Mouse (Mus musculus): Measurements from ENCODE around the gene Ppme1.

The Ppme1 gene

DNA sequence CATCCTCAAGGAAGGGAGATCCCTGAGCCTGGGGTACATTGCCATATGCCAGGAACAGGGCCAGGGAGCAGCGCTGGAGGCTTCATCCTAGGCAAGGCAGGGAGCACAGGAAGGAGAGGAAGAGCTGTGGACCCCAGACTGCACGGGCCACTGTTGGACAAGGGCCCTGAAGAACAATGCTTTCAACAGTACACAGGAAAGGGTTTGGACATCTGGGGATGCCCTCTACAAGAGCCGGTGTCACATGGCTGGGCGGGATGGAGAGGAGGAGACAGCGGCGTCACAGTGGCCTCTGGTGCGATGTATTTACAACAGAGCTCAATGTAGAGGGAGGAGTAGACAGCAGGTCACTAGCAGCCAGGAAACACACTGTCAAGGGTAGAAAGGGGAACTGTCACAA is 44.6 kb downstream of the Ppme1 start:
- DNase-seq (ENCODE audit: low spot score) = no peak

DNA sequence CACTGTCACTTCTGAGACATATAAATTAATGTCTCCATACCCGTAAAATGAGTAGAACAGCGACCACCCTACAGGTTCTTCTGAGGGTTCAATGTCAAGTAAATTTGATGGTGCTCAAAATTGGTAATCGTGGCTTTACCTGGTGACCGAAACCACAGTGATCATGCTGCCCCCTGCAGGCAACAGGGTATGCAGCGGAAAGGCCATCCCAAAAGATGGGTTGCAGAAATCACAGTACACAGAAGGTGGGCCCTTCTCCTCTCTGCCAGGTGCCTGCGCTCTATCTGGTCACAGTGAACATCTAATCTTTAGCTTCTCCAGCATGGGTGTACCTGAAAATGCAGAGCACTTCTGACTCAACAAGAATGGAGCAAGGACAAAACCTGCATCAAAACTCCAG is 46.6 kb downstream of the Ppme1 start:
- DNase-seq (ENCODE audit: low spot score) = no peak

DNA sequence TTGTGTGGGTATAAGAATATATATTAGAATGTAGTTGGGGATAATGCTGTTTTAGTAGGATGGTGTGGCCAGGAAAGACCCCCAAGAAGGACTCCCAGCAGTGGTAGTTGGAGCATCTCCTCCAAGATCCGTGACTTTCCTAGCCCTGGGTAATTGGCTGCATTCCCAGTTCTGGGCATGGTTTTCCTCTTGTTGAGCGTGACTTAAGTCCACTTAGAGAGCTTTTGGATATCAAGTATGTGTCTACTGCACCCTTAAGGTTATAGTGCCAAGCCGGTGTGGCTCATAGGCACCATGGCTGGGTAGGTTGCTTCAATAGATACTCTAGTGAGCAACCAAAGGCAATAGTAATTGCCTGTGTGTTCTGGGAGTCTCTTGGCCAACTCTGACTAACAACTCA is 48.4 kb downstream of the Ppme1 start:
- no peak for DNase-seq (ENCODE audit: low spot score)

DNA sequence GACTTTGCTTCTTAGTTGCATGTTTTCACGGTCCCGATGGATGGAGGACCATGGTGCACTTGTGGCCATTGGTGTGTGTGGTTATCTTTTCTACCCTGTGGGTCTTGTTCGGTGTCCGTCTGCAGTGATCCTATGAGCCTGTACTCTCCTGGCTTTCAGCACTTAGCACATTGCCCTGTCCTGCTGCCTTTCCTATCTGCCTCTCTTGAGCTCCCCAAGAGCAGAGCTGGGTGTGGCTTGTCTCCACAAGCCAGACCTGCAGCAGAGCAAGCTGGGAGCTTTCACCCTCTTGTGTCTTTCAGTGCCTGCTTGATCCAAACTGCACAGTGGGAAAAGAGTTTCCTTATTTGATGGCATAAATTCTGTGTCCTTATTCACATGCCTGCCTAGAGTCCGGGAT is 54.6 kb downstream of the Ppme1 start:
- no peak for DNase-seq (ENCODE audit: low spot score)

DNA sequence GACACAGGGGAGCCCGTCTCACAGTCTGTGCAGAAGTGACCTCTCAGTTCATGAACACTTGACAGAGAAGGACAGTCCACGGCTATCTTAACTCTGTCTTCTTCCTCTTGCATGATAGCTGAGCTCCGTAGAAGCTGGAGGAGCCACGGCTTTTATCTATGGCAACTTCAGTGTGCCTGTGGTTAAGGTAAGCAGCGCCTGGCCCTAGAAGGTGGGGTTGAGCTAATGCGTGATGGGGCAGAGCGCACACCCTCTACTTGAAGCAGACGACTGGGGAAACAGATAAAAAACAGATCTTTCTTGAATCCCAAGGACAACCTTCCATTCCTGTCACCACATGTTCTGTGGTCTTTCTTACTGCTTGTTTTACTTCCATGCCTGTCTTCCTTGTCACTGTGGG is 55.2 kb downstream of the Ppme1 start:
- no peak for DNase-seq (ENCODE audit: low spot score)

DNA sequence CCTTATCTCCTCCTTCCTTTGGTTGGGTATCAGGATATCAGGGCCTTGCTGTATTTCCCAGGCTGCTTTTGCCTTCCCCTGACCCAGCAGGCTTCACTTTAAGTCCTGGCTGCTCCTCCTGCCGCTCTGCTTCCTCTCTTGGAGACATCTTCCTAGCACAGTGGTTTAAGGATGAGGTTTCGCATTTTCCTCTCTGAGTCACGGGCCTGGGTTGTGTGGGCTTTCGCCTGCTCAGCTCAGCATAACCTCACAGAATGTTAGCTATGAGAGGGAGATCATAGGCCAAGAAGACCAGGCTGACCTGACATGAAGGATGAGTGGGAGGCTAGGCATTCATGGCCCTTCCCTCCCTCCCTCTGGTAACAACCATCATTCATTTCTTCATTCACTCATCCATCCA is 59.4 kb downstream of the Ppme1 start:
- DNase-seq (ENCODE audit: low spot score) = no peak

DNA sequence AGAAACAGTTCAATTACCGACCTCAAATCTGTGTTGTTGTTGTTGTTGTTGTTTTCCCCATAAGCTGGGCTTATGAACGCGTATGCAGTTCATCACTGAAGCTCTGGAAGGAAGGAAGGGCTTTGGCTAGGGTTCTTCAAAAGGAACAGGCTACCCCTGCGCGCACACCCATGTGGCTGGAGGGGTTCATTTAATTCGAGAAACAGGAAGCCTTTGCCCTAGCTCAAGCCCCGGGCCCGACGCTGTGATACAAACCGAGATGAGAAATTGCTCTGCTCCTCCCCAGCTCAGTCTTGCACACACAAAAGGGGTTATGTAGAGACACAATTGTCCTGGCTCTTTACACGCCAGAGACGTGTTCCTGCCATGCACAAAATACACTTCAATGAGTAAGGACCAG is 61.8 kb downstream of the Ppme1 start:
- no peak for DNase-seq (ENCODE audit: low spot score)

DNA sequence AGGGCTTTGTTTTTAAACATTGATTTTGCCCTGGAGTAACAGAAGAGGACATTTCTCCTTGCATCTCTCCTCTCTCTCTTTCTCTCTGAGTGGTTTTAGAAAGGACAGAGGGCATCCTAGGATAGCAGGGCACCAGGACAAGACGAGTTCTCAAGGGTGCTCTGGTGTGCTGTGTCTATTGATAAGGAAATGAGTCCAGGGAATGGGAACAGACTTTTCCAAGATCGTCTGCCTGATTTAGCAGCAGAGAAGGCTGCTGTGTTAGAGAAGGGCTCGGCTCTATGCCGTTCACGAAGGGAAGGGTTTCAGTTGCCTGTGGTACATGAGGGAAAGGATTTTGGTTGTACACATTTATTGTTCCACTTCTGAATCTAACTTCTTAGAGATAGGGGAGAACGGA is 62.4 kb downstream of the Ppme1 start:
- DNase-seq (ENCODE audit: low spot score) = no peak

DNA sequence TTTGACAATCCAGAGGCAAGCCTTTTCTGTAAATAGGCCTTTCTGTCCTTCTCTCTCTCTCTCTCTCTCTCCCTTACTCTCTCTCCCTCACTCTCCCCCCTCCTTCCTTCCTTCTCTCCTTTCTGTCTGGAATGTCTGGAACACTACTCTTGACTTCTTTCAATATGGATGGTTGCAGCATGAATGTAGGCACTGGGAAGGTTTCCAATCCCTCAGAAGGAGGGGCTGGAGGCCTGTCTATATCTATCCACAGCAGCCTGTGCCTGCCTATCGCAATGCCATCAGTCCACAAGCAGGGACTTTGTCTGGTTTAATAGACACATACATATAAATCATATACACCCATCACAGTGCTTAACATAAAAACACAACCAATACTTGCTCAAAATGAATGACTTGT is 62.9 kb downstream of the Ppme1 start:
- no peak for DNase-seq (ENCODE audit: low spot score)

DNA sequence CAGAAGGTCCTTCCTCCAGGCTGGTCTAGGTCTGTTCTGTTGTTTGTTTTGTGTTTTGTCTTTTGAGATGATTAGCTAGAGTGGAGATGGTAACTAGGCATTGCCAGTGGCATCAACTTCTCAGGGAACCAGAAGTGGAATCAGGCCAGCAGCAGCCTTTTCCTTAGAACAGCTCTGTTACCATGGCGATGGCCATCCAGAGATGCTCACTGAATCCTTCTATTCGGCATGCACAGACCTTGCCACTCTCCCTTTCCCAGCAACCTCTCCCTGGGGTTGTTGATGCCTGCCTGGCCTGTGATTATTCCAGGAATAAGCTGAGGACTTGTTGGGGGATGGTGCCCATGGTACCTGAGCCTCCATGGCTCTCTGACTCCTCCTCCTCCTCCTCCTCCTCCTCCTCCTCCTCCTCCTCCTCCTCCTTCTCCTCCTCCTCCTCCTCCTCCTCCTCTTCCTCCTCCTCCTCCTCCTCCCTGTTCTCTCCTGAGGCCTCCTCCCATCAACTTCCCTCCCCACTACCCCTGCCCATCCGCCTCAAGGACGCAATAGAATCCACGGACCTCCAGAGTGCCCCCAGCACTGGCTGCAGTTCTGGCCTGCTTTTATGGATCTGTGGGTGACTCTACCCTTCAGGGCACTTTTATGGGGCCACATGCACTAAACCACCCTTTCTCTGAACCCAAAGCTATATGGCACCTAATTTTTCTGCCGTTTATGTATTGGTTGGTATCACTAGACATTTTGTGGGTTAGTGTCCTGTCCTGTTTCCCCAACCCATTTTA is 64.0 kb downstream of the Ppme1 start:
- DNase-seq (ENCODE audit: low spot score) = no peak

DNA sequence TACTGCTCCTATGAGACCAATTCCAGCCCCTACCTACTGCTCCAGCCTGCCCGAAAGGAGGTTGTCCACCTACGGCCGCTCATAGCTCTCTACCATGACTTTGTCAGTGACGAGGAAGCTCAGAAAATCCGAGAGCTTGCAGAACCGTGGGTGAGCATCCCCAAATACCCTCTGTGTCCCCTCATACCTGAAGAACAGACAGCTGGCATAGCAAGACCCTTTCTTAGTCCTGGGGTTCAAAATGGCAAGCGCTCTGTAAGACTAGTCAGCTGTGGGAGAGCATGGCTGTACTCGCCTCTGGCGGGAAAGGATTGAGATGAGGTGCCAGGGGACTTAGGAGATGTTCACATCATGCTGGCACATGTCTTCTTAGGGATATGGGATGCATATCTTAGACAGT is 66.2 kb downstream of the Ppme1 start:
- no peak for DNase-seq (ENCODE audit: low spot score)

DNA sequence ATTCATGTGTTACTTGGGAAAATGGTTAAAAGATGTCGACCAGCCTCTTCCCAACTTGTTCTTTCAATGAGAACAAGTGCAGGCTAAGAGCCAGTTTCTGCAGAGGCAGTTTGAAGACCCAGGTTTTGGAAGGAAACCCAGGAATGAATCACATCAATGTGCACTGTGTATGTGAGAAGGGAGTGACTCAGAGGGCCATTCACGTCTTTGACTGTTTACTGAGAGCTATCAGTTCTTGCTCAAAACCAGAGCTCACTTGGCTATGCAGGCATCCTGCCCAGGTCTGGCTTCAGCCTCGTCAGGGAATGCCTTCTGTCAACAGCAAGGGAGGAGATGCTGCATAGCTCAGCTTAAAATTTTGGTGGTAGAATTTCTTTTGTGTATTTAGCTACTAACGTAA is 69.8 kb downstream of the Ppme1 start:
- DNase-seq (ENCODE audit: low spot score) = no peak

DNA sequence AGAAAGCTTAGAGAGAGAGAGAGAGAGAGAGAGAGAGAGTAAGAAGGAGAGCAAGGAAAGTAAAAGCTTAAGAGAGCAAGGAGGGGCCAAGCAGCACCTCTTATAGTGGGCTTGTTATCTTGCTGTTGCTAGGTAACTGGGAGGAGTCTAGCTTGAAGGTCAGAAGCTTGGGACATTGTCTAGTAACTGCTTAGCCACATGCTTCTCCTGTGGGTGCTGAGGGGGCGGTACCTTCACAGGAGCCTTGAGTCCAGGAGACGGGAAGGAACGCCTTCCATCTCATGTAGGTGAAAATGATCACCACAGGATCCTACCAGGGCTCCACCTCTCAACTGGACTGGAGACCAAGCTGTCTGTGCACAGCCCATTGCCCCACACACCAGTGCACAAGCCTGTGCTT is 70.7 kb downstream of the Ppme1 start:
- DNase-seq (ENCODE audit: low spot score) = no peak

DNA sequence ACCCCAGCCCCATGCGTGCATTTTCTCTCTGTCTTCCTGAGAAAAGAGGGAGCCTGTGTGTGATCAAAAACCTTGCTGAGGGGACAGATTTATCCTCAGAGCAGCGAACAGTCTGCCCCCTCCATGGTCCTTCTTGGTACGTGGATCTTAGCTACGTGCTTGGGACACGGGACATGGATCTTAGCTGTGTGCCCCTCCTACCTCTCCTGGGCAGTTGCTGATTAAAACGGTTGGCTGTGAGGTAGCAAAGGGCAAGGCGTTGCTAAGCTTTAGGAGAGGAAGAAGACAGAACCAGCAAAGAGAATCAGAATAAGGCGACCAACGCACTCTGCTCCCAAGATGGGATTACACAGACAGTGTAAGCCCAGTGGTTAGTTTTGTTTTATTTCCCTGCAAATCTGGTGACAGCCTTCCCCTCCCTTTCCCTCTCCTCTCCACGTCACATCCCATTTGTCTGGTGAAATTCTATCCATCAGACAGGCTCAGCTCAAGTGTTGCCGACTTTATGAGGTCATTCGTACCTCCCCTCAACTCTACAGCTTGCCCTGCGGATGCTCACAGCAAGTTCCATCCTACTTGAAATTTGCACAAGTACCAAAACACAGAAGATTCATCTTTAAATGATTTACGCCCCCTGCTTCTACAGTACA is 73.1 kb downstream of the Ppme1 start:
- no peak for DNase-seq (ENCODE audit: low spot score)

DNA sequence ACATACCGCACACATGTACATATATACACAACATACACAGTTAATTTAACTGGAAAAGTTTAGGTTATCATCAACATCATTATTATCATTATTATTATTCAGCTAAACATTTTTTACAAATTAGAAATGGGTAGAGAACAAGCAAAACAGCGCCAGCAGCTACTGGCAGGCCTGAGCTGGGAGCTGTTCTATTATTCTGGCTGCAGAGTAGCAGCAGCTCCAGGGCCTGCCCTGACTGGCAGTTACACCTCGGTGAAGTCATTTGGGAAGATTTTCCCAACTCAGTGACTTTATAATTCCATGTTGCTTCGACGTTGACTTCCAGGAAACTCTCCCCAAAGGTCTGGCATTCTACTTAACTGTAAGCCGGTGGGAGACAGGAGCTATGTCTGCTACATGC is 75.4 kb downstream of the Ppme1 start:
- no peak for DNase-seq (ENCODE audit: low spot score)

DNA sequence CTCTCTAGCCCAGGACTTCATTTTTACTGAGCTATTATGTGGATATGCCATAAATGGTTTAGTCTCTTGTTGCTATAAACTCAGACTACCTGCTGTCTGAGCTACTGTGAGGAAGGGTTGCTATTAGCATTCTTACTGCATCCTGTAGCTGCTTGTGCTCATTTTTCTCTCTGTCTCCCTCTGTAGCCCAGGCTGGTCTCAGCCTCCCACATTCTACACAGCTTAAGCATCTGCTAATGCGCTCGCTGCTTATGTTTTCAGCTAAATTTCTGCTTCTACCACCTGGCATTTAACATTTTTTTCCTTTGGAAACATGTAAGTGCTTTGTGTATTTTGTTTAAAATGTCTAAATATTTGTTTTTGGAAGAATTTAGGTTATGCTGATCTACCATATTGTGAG is 76.4 kb downstream of the Ppme1 start:
- no peak for DNase-seq (ENCODE audit: low spot score)

DNA sequence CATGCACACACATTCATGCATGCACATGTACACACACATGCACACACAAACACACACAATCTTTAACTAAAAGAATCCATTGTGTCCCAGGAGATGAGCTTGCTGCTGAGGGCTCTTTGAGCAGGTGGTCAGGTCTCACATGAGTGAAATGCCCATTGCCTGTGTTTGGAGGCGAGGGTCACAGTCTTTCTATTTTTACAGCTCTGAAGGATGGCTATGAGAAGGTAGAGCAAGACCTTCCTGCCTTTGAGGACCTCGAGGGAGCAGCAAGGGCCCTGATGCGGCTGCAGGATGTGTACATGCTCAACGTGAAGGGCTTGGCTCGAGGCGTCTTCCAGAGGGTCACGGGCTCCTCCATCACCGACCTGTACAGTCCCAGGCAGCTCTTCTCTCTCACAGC is 78.6 kb downstream of the Ppme1 start:
- DNase-seq (ENCODE audit: low spot score) = no peak

DNA sequence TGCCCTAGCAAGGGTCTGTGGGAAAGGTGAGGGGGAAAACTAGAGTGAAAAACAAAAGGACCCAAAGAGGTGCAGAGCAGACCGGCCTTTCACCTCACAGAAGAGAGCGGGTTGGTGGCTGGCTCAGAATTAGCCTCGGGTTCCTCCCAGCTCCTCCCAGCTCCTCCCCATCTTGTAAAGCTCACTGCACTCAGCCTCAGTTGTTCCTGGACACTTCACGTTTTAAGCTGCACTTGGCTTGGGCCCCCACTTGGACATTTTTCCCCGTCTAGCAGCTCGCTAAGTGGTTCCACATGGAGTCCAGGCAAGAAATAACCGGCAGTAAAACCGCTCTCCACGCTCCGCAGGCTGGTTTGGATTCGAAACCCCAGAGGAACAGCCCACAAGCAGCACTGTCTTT is 83.5 kb downstream of the Ppme1 start:
- no peak for DNase-seq (ENCODE audit: low spot score)

DNA sequence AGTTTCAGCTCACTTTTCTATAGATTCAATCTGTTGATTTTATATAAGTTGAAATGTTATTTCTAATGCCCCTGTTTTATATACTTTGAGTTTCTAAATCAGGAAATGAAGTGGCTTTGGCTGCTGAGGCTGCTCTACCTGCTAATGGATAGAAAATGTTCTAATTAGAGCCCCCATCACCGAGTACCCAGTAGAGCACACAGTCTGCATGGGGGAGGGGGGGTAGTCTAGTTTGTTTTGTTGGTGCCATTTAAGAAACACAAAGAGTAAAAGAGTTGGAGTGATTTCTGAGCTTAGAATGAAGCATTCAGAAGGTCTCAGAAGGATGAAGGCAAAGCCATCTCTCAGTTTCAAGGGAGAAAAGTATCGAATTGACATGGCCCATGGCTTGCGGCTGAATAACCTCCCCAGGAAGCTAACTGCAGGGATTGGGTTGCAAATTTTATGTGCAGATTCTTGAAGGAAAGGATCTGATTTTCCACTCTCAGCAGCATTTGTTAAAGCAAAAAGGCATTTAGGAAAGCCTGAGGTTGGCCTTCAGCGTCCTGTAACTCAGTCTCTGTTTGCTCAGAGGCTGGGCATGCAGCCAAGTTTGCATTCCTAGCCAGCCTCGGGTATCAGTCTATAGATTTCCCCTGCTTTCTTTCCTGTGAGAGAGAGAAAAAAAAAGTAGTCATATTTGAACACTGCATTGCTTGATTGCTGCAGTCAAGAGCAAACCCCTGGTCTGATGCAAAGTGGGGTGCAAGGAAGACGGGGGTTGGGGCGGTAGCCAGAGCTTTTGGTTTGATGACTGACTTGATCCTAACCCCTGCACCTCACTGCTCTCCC is 84.1 kb downstream of the Ppme1 start:
- no peak for DNase-seq (ENCODE audit: low spot score)

DNA sequence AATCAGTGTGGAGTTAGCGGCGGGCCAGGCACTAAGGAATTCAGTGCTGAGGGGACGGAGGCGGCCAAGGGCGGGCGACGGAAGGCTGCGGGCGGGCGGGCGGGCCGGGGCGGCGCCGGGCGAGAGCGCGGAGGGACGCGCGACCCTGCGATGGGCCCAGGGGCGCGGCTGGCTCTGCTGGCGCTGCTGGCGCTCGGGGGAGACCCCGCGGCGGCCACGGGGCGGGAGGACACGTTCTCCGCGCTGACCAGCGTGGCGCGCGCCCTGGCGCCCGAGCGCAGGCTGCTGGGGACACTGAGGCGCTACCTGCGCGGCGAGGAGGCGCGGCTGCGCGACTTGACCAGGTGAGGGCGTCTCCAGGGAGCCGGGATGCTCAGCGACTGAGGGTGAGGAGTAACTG is 86.7 kb downstream of the Ppme1 start, which contains the start of gene P4ha3:
TSS of gene P4ha3 (plus strand) at position 138 of the 400 bp plus-strand sequence.
- no peak for DNase-seq (ENCODE audit: low spot score)

DNA sequence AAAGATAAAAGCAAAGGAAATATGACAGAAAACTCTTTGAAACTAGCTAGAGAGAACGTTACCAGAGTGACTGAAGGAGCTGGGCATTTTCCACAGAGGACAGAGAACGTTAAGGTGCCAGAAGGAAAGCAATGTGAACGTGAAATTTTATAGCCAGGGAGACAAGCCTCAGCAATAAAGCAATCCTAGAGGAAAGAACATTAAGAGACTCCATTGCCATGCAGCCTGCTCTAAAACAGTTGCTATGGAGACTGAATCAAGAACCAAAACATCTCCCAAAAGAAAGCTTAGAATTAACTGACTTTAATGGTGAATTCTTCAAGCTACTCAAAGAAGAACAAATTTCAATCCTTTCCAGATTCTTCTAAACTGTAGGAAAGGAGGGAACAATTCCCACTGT is 88.8 kb downstream of the Ppme1 start:
- DNase-seq (ENCODE audit: low spot score) = no peak

DNA sequence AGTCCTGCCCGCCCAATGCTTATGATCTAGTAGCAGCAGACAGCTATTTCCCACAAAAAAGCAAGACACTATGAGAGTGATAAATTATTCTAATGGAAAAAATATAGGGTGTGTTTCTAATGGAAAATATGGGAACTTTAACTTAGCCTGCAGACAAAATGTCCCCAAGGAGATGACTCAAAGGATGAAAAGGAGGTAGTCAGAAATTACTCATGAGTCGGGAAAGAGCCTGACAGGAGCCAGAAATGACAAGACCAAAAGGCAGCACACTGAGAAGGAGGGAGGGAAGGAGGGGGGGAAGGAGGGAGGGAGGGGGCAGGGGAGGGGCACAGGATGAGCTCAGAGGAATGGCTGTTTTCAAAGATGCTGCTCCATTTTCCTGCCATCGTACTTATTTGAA is 90.5 kb downstream of the Ppme1 start:
- no peak for DNase-seq (ENCODE audit: low spot score)

DNA sequence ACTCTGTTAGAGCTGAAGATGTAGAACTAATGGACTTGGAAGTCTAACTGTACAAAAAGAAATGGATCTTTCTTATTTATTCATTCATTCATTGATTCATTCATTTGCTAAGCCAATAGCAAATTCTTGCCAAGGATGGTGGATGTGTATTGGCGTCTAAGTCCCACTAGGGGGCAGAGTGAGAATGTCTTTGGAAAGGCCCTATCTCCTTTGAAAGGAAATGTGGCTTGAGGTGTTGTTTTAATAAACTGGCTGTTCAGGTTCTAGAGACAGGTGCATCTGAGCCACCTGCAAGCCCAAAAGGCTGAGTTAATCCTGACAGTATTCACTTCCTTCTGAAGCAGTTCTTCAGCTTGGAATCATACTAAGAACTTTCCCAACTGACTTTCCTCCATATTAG is 92.3 kb downstream of the Ppme1 start:
- no peak for DNase-seq (ENCODE audit: low spot score)

Measured in spleen, adult 12 weeks (tissue).